9 mouse cellular contexts compared by ENCODE assay signal in genomic region chr5:114596604-114597003, GRCm38 (mm10). TPM values are rescaled to one million over a fixed set of nuclear protein-coding genes. Genes with fewer than 3 reads are reported as not detected.
DNase-seq lines count a peak whose midpoint lies in the region; ATAC-seq lines count a peak whose summit lies in the region.
"Had no signal": no experiment of that assay in that cellular context is flagged by ENCODE, and none has a peak within 500 bp of the region (broad histone marks: within the 10 kb centered on the region; RNA-seq: fewer than 3 reads in every experiment).

No protein-coding gene starts in this region.

- H3K9me3 ChIP-seq in neural tube, embryonic 11.5 days (ENCODE audit: control insufficient read depth, low read length), result no peaks in the 10 kb centered on the region
- no peaks in the 10 kb centered on the region for H3K9me3 ChIP-seq in heart, embryonic 15.5 days (replicated peaks)
- H3K9me3 ChIP-seq in liver, embryonic 12.5 days (replicated peaks), result no peaks in the 10 kb centered on the region
- H3K9me3 ChIP-seq: limb, embryonic 15.5 days had no signal

- 0 out of 2 replicates have a peak overlapping the region, but pooled peaks have one; percentile 20 for H3K27ac ChIP-seq in neural tube, embryonic 11.5 days (ENCODE audit: low read depth, low read length)
- H3K27ac ChIP-seq in heart, embryonic 15.5 days, result peak overlapping the region; percentile 28
- peak overlapping the region; percentile 56 for H3K27ac ChIP-seq in liver, embryonic 12.5 days
- H3K27ac ChIP-seq: limb, embryonic 15.5 days had no signal

- peaks cover 30% of the 10 kb centered on the region for H3K4me1 ChIP-seq in neural tube, embryonic 11.5 days (ENCODE audit: control insufficient read depth, insufficient read depth, low read length)
- peaks cover 46% of the 10 kb centered on the region for H3K4me1 ChIP-seq in heart, embryonic 15.5 days (replicated peaks)
- H3K4me1 ChIP-seq in liver, embryonic 12.5 days, result peaks cover 54% of the 10 kb centered on the region

- intact Hi-C loops in gastrocnemius, postnatal 36 days (cut with DNase I), result no loop called here

- ATAC-seq in neural tube, embryonic 11.5 days (ENCODE audit: insufficient read depth, low FRiP score, low TSS enrichment), result no peak
- ATAC-seq in heart, embryonic 15.5 days (replicated peaks; ENCODE audit: insufficient number of reproducible peaks, insufficient read depth, low FRiP score, low read depth), result no peak
- ATAC-seq in liver, embryonic 12.5 days, result peak; percentile 56
- no peak for ATAC-seq in activated CD4-positive, CD25-positive, alpha-beta regulatory T cell, adult 4 months

- H3K9ac ChIP-seq in neural tube, embryonic 11.5 days (ENCODE audit: low read length), result no peak overlapping the region
- no peak overlapping the region for H3K9ac ChIP-seq in heart, embryonic 15.5 days
- H3K9ac ChIP-seq in liver, embryonic 12.5 days, result no peak overlapping the region
- H3K9ac ChIP-seq: limb, embryonic 15.5 days had no signal

- H3K4me2 ChIP-seq in neural tube, embryonic 11.5 days (ENCODE audit: low read depth), result no peak overlapping the region
- H3K4me2 ChIP-seq in heart, embryonic 15.5 days, result no peak overlapping the region
- H3K4me2 ChIP-seq in liver, embryonic 12.5 days, result peak overlapping the region; percentile 12; the same call in 1 of the 2 replicates
- H3K4me2 ChIP-seq: limb, embryonic 15.5 days had no signal

- no peaks in the 10 kb centered on the region for H3K36me3 ChIP-seq in neural tube, embryonic 11.5 days (ENCODE audit: control insufficient read depth, insufficient read depth, low read length)
- no peaks in the 10 kb centered on the region for H3K36me3 ChIP-seq in heart, embryonic 15.5 days
- no peaks in the 10 kb centered on the region for H3K36me3 ChIP-seq in liver, embryonic 12.5 days
- H3K36me3 ChIP-seq: limb, embryonic 15.5 days had no signal

- DNase-seq in neural tube, embryonic 11.5 days (ENCODE audit: low spot score), result no peak
- DNase-seq in neural tube, embryonic 10.5 days (ENCODE audit: extremely low spot score, low spot score), result no peak
- DNase-seq in spleen, postnatal 36 days (ENCODE audit: low spot score in 2 of 2), result peak; percentile 87 to 90
- no peak for DNase-seq in gastrocnemius, postnatal 36 days
- DNase-seq in ovary, adult 18-20 months (ENCODE audit: low spot score), result no peak

- no peak overlapping the region for H3K4me3 ChIP-seq in neural tube, embryonic 11.5 days (ENCODE audit: low read depth, low read length)
- no peak overlapping the region for H3K4me3 ChIP-seq in heart, embryonic 15.5 days
- H3K4me3 ChIP-seq in liver, embryonic 12.5 days, result no peak overlapping the region
- H3K4me3 ChIP-seq: limb, embryonic 15.5 days had no signal

- H3K27me3 ChIP-seq in neural tube, embryonic 11.5 days (ENCODE audit: control insufficient read depth, insufficient read depth, low read length), result no peaks in the 10 kb centered on the region
- 0 out of 2 replicates have a peak, but pooled peaks cover 9% of the 10 kb centered on the region for H3K27me3 ChIP-seq in heart, embryonic 15.5 days
- peaks cover 23% of the 10 kb centered on the region for H3K27me3 ChIP-seq in liver, embryonic 12.5 days (replicated peaks)

- 22% methylated on average over 10 of the region's 10 CpGs for WGBS in neural tube, embryonic 11.5 days
- 33% methylated on average over 10 of the region's 10 CpGs for WGBS in heart, embryonic 15.5 days
- 22% methylated on average over 10 of the region's 10 CpGs for WGBS in liver, embryonic 12.5 days (ENCODE audit: insufficient replicate concordance)

RNA-seq across cellular contexts. Expression of gene Fam222a, which starts 28.8 kb away (rescaled TPM):
- polyA plus RNA-seq in neural tube, embryonic 11.5 days (2014; fragmentation: Nextera tagmentation; extraction: Ambion mirVana), result 5.0 and 7.5 TPM in 2 replicates
- 0.74 and 1.6 TPM in 2 replicates for polyA plus RNA-seq in heart, embryonic 15.5 days (2015; fragmentation: Nextera tagmentation; extraction: Ambion mirVana)
- 1.3 and 1.4 TPM in 2 replicates for polyA plus RNA-seq in liver, embryonic 12.5 days (2016; fragmentation: Nextera tagmentation; extraction: Ambion mirVana)
- total RNA-seq in gastrocnemius, postnatal 36 days (2021), result under 1 TPM; 0.22 to 0.28 TPM
- not detected for polyA plus RNA-seq in activated CD4-positive, CD25-positive, alpha-beta regulatory T cell, adult 4 months (2017; shearing (Covaris generic))

Comparison
In these comparisons a context has a peak if more than half of its experiments do, and no peak if none do; other contexts are left out.
1. DNase-seq: peak in spleen, postnatal 36 days (2 of 2); none in neural tube, embryonic 11.5 days (single experiment), neural tube, embryonic 10.5 days (single experiment), gastrocnemius, postnatal 36 days (0 of 2) and ovary, adult 18-20 months (single experiment).
2. Peak in every context shown above with its lines, with median percentiles within 50 percentile points of each other: H3K27ac ChIP-seq.